ENCODE assay signal across 20 mouse cellular contexts in genomic region chr7:78893917-78894316, GRCm38 (mm10). TPM values are rescaled to one million over a fixed set of nuclear protein-coding genes. Genes with fewer than 3 reads are reported as not detected.
"Had no signal": no experiment of that assay in that cellular context is flagged by ENCODE, and none has a peak within 500 bp of the region (broad histone marks: within the 10 kb centered on the region; RNA-seq: fewer than 3 reads in every experiment).

No protein-coding gene starts in this region.

- H3K4me3 ChIP-seq: liver, embryonic 13.5 days; liver, embryonic 15.5 days; lung, embryonic 15.5 days; midbrain, embryonic 12.5 days; midbrain, embryonic 15.5 days; neural tube, embryonic 13.5 days; neural tube, embryonic 15.5 days had no signal

- DNase-seq: liver, embryonic 13.5 days; liver, postnatal 0 days; lung, adult 2 months; lung, postnatal 14 days; lung, postnatal 36 days; retina, postnatal 1 day; right cerebral cortex, adult 18-20 months; right cerebral cortex, postnatal 25 days; right cerebral cortex, postnatal 4 days; spleen, adult 18-20 months; thymus, adult 18-20 months; thymus, postnatal 25 days had no signal

- H3K27ac ChIP-seq: liver, embryonic 13.5 days; liver, embryonic 15.5 days; lung, embryonic 15.5 days; macrophage; midbrain, embryonic 12.5 days; midbrain, embryonic 15.5 days; neural tube, embryonic 13.5 days; neural tube, embryonic 15.5 days had no signal

- H3K36me3 ChIP-seq: midbrain, embryonic 12.5 days; midbrain, embryonic 15.5 days; neural tube, embryonic 13.5 days; neural tube, embryonic 15.5 days had no signal

- ATAC-seq: liver, postnatal 0 days; lung, postnatal 0 days; midbrain, embryonic 15.5 days had no signal

- H3K27me3 ChIP-seq: midbrain, embryonic 15.5 days; neural tube, embryonic 15.5 days had no signal

- H3K9me3 ChIP-seq: liver, embryonic 13.5 days; liver, embryonic 15.5 days; lung, embryonic 15.5 days; midbrain, embryonic 12.5 days; midbrain, embryonic 15.5 days; neural tube, embryonic 13.5 days; neural tube, embryonic 15.5 days had no signal

RNA-seq across cellular contexts. Expression of gene Isg20, which starts 19.3 kb away (rescaled TPM):
- polyA plus RNA-seq: neural tube, embryonic 13.5 days had no signal
